Mouse (Mus musculus) CH12.LX (cell line): ENCODE data around the gene Lrrc8c. TPM values are rescaled to one million over a fixed set of nuclear protein-coding genes. Genes with fewer than 3 reads are reported as not detected.
A peak's percentile ranks its signal among the peaks of the same experiment; 100 is the strongest.

Experiments used
- DNase-seq: peaks from one replicate; pipeline ENCODE4 v3.0.0-alpha.2; 2013; ENCODE audit errors: extremely low read depth
- H3K27ac ChIP-seq: 2 replicates; pipeline ENCODE4 v1.5.1; 2012; ENCODE audit warnings: low read depth, mild to moderate bottlenecking, control low read depth, moderate library complexity; ENCODE audit not compliant: insufficient read depth
- H3K27me3 ChIP-seq: replicated peaks from 2 replicates; pipeline ENCODE3; 2012; ENCODE audit warnings: inconsistent platforms
- H3K36me3 ChIP-seq, 2 experiments: replicated peaks in 1 of 2; 2 replicates each; pipeline versions ENCODE3 to v1.6.1; 2012; ENCODE audit warnings: inconsistent platforms in 1 of 2, low read length in 1 of 2, mild to moderate bottlenecking in 1 of 2, mixed read lengths in 1 of 2, moderate library complexity in 1 of 2; ENCODE audit not compliant: control insufficient read depth in 1 of 2, insufficient read depth in 1 of 2
- H3K4me1 ChIP-seq, 2 experiments: 2 replicates each; pipeline ENCODE4 v1.6.1; 2012; ENCODE audit warnings: inconsistent platforms in 1 of 2, moderate library complexity in 1 of 2; ENCODE audit not compliant: insufficient read depth in 2 of 2, control insufficient read depth in 1 of 2
- H3K4me2 ChIP-seq: 2 replicates; pipeline ENCODE4 v1.6.1; 2012; ENCODE audit warnings: low read depth, mild to moderate bottlenecking, control low read depth; ENCODE audit not compliant: poor library complexity, insufficient read depth, severe bottlenecking
- H3K4me3 ChIP-seq, 3 experiments: fragments of 150-350 bp in 1 of 3; sonication (generic) in 1 of 3; replicated peaks in 1 of 3; 2 replicates each; pipeline versions ENCODE3 to v1.5.1; 2011 to 2012; ENCODE audit warnings: low read depth in 2 of 3, low read length in 2 of 3, mild to moderate bottlenecking in 2 of 3, moderate library complexity in 2 of 3, control low read depth in 1 of 3, improper control_type of control experiment in 1 of 3, inconsistent platforms in 1 of 3, mixed read lengths in 1 of 3; ENCODE audit not compliant: poor library complexity in 1 of 3
- H3K79me2 ChIP-seq: replicated peaks from 2 replicates; pipeline ENCODE4 v1.6.1; 2012; ENCODE audit warnings: mild to moderate bottlenecking, moderate library complexity; ENCODE audit not compliant: control insufficient read depth, poor library complexity, insufficient read depth, severe bottlenecking; ENCODE audit errors: extremely low read depth
- H3K9ac ChIP-seq: 2 replicates; pipeline ENCODE4 v1.6.1; 2012; ENCODE audit warnings: low read depth, mild to moderate bottlenecking, control low read depth, moderate library complexity; ENCODE audit not compliant: insufficient read depth
- H3K9me3 ChIP-seq: replicated peaks from 2 replicates; pipeline ENCODE3; 2012; ENCODE audit warnings: low read length, inconsistent platforms, mixed read lengths
- BHLHE40 ChIP-seq: IDR thresholded peaks from 2 replicates; pipeline ENCODE4 v1.6.1; 2011; ENCODE audit warnings: mild to moderate bottlenecking, low read depth, low read length, improper control_type of control experiment
- CHD2 ChIP-seq: IDR thresholded peaks from 2 replicates; pipeline ENCODE4 v1.6.1; 2011; ENCODE audit warnings: low read length, improper control_type of control experiment
- E2F4 ChIP-seq: IDR thresholded peaks from 2 replicates; pipeline ENCODE4 v1.6.1; 2011; ENCODE audit warnings: low read depth, low read length, improper control_type of control experiment; ENCODE audit not compliant: insufficient replicate concordance
- EP300 ChIP-seq: IDR thresholded peaks from 2 replicates; pipeline ENCODE4 v1.6.1; 2011; ENCODE audit warnings: low read length, improper control_type of control experiment
- ETS1 ChIP-seq: conservative IDR thresholded peaks from 2 replicates; pipeline ENCODE4 v1.6.1; 2012; ENCODE audit warnings: low read depth, mild to moderate bottlenecking, inconsistent platforms, low read length, improper control_type of control experiment, moderate library complexity
- HCFC1 ChIP-seq: IDR thresholded peaks from 2 replicates; pipeline ENCODE4 v1.6.1; 2012; ENCODE audit warnings: low read depth, mild to moderate bottlenecking, inconsistent platforms, low read length, improper control_type of control experiment
- IRF4 ChIP-seq: IDR thresholded peaks from 2 replicates; pipeline ENCODE4 v1.6.1; 2014; ENCODE audit warnings: low read depth, mild to moderate bottlenecking, inconsistent platforms, low read length, improper control_type of control experiment
- JUN ChIP-seq: IDR thresholded peaks from 2 replicates; pipeline ENCODE4 v1.6.1; 2011; ENCODE audit warnings: low read depth, mild to moderate bottlenecking, low read length, improper control_type of control experiment, moderate library complexity; ENCODE audit not compliant: insufficient read depth
- JUND ChIP-seq: conservative IDR thresholded peaks from 2 replicates; pipeline ENCODE4 v1.6.1; 2011; ENCODE audit warnings: low read depth, low read length, improper control_type of control experiment
- MAFK ChIP-seq: IDR thresholded peaks from 2 replicates; pipeline ENCODE4 v1.6.1; 2011; ENCODE audit warnings: low read length, improper control_type of control experiment; ENCODE audit not compliant: insufficient replicate concordance
- MAZ ChIP-seq: IDR thresholded peaks from 2 replicates; pipeline ENCODE4 v1.6.1; 2012; ENCODE audit warnings: low read depth, mild to moderate bottlenecking, inconsistent platforms, low read length, improper control_type of control experiment, moderate library complexity
- MEF2A ChIP-seq: IDR thresholded peaks from 2 replicates; pipeline ENCODE4 v1.6.1; 2014; ENCODE audit warnings: low read depth, mild to moderate bottlenecking, inconsistent platforms, low read length, improper control_type of control experiment, borderline replicate concordance
- MYC ChIP-seq: IDR thresholded peaks from 2 replicates; pipeline ENCODE4 v1.6.1; 2011; ENCODE audit warnings: low read depth, mild to moderate bottlenecking, improper control_type of control experiment, low read length
- NELFE ChIP-seq: IDR thresholded peaks from 2 replicates; pipeline ENCODE4 v1.6.1; 2011; ENCODE audit warnings: low read depth, low read length, improper control_type of control experiment
- POLR2A ChIP-seq: IDR thresholded peaks from 2 replicates; pipeline ENCODE4 v1.6.1; 2011; ENCODE audit warnings: low read depth, mild to moderate bottlenecking, improper control_type of control experiment, low read length
- POLR2AphosphoS2 ChIP-seq: IDR thresholded peaks from 2 replicates; pipeline ENCODE4 v1.6.1; 2011; ENCODE audit warnings: low read depth, low read length, improper control_type of control experiment
- RCOR1 ChIP-seq: conservative IDR thresholded peaks from 2 replicates; pipeline ENCODE4 v1.6.1; 2012; ENCODE audit warnings: low read depth, mild to moderate bottlenecking, inconsistent platforms, low read length, improper control_type of control experiment
- SIN3A ChIP-seq: IDR thresholded peaks from 2 replicates; pipeline ENCODE4 v1.6.1; 2012; ENCODE audit warnings: low read length, improper control_type of control experiment, inconsistent platforms
- TBP ChIP-seq: conservative IDR thresholded peaks from 2 replicates; pipeline ENCODE4 v1.6.1; 2011; ENCODE audit warnings: low read depth, low read length, improper control_type of control experiment
- TCF12 ChIP-seq: IDR thresholded peaks from 2 replicates; pipeline ENCODE4 v1.6.1; 2014; ENCODE audit warnings: low read depth, mild to moderate bottlenecking, inconsistent platforms, low read length, improper control_type of control experiment
- USF1 ChIP-seq: IDR thresholded peaks from 2 replicates; pipeline ENCODE4 v1.6.1; 2014; ENCODE audit warnings: low read depth, mild to moderate bottlenecking, inconsistent platforms, low read length, improper control_type of control experiment
- ZNF384 ChIP-seq: IDR thresholded peaks from 2 replicates; pipeline ENCODE4 v1.6.1; 2012; ENCODE audit warnings: low read depth, low read length, improper control_type of control experiment, inconsistent platforms
- dilution Hi-C: fragments of 300-500 bp; cut with MboI; formaldehyde crosslinking; loops from 2 replicates; pipeline ENCODE4 v1.14.3; 2020; ENCODE audit warnings: low sequenced_read_pairs; ENCODE audit not compliant: extremely low pct_unique_long_range_greater_than_20kb, extremely low pct_ligation_motif_present
- in situ Hi-C: fragments of 300-500 bp; cut with MboI; formaldehyde crosslinking; loops from 3 replicates; pipeline ENCODE4 v1.14.3; 2019; ENCODE audit warnings: low sequenced_read_pairs, low pct_ligation_motif_present, low pct_unique_long_range_greater_than_20kb, mixed read lengths
- polyA plus RNA-seq: library from polyadenylated mRNA; unstranded; fragments of >175 nt; gene quantifications from 2 replicates; pipeline ENCODE4 v1.2.1, GENCODE M21; 2012; ENCODE audit warnings: low read depth; ENCODE audit not compliant: insufficient read length
- total RNA-seq, 2 experiments: library from RNA; depleted of rRNA; stranded (reverse); fragments of 300-350 nt in 1 of 2; fragments of >200 nt in 1 of 2; gene quantifications; 2 replicates each; pipeline ENCODE4 v1.2.3; 2012 to 2014

Gene Lrrc8c
- total and polyA plus RNA-seq, 3 experiments, result 3.3 to 10.3 (median 5.9) TPM

GRCm38 (mm10) chr5:105515532-105515931, 3.7 kb upstream of the Lrrc8c start:
- Histone ChIP-seq H3K4me1 (peaks cover 9 to 44% of the 10 kb centered on the region in 2 experiments), H3K9me3 (no peaks in the 10 kb centered on the region), H3K9ac (no peak overlapping the region), H3K79me2 (no peaks in the 10 kb centered on the region), H3K4me2 (peak overlapping the region; percentile 77), H3K27ac (no peak overlapping the region), H3K36me3 (no peaks in the 10 kb centered on the region), H3K4me3 (peak overlapping the region in 1 of 3 experiments; percentile 4), H3K27me3 (peaks cover 2% of the 10 kb centered on the region)
- dilution Hi-C loops, result no loop called here
- in situ Hi-C loops, result no loop called here
- TF ChIP-seq NELFE (no peak), ETS1 (peak; percentile 83; the same call in 1 of the 2 replicates), EP300 (peak; percentile 93), POLR2AphosphoS2 (no peak), IRF4 (peak; percentile 98), POLR2A (no peak), MYC (peak; percentile 81), BHLHE40 (peak; percentile 79), HCFC1 (no peak; the same call in 1 of the 2 replicates), MAFK (peak; percentile 83; the same call in 1 of the 2 replicates), E2F4 (0 out of 2 replicates have a peak, but pooled peaks have one; percentile 31), SIN3A (peak; percentile 81), TCF12 (peak; percentile 71), JUN (peak; percentile 74), ZNF384 (peak; percentile 82), MAZ (no peak), USF1 (no peak), RCOR1 (peak; percentile 85; the same call in 1 of the 2 replicates), TBP (no peak), CHD2 (peak; percentile 36; the same call in 1 of the 2 replicates), MEF2A (peak; percentile 95), JUND (peak; percentile 93)
- peak; percentile 76 for DNase-seq
